Mouse (Mus musculus) kidney, adult 8-10 months (tissue): ENCODE measurements at regions not wholly inside any gene's neighbourhood (a gene's known extent, or its start where the extent isn't known, plus 50 kb on each side); places are given as distances from the start of the nearest gene placed in this dataset.
"Not testable (repeated sequence)": the region's sequence is repeated elsewhere in the genome, so short reads cannot be mapped to it uniquely, and the experiment has no call there.

ENCODE experiments used
- DNase-seq, 2 experiments: peaks; one replicate each; pipeline ENCODE4 v3.0.0; 2022

DNA sequence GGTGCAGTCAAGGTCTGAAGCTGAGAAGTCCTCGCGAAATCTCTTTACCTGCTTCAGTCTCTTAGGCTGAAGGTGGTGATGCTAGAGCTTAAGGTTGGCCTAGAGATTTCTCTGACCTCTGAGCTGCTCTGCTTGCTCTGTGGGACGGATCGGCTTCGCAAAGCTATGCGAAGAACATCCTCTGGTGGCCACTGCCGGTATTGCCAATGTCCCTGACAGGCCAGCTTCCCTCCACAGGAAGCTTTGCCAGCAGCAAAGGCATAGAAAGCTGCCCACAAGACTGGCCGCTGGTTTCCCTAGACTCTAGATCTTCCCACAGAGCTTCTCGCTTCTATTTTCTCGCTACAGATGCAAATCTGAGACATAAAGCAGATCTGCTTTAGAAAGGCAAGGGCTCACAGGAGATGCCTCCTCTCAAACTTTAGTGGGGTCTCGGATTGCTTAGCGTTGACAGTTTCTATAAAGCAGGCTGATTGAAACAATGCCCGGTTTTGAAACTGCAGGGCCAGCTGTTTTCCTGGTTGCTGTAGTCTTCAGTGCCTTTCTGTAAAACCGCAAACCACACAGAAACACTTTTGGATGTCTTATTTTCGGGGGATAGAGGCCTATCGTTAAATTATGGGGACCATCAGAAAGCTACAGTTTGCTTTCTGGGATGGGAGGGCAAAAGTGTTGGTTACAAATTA lies 153.7 kb downstream of the Car8 start:
- peak; percentile 28 to 81 for DNase-seq

DNA sequence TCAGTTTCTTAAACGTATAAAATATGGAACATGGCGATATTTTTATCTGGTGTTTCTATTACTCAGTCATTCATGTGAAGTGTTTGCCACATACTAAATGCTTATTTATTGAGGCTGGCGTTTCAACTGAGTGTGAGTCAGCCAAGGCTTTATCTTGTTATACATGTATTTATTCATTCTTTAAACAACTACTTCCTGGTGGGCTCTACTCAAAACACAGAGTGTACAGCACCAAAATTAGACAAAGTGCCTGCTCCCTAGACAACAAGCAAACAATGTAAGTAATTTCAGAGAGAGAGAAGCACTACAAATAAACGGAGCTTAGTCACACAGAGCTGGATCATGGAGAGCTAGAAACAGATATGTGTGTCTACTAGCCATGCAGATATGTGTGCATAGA lies 159.5 kb downstream of the Car8 start:
- no peak for DNase-seq

DNA sequence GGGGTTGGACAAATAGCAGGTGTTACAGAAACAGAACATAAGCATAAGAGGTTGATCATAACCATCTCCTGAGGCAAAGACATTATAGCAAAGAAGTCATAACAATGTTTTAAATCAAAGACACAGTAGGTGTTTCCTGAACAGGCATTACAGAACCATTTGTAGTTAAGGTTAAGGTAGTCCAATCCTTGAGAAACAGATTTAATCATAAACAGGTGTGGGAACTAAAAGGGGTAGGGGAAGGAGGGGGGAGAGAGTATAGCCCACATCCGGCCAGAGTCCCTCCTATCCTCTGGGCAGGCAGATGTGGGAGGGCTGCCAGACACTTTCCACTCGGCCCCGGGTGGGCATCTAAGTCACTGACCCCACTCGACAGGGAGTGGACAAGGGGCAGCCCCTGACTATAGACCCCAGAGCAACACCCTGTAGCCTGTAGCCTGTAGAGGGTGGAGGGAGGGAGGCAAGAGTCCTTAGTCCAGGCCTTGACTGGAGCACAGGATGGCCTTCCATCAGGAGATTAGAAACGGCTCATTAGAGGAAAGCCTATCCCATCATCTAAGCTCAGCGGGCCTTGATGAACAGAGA lies 165.8 kb downstream of the Car8 start:
- no peak for DNase-seq

DNA sequence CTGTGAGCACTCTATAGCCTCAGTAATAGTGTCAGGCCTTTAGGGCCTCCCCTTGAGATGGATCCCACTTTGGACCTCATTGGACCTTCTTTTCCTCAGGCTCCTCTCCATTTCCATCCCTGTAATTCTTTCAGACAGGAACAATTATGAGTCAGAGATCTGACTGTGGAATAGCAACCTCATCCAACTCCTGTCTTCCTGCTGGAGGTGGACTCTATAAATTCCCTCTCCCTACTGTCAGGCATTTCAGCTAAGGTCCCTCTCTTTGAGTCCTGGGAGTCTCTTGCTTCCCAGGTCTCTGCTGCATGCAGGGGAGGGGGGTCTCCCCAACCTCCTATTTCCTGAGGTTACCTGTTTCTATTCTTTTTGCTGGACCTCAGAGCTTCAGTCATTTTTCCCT lies 168.1 kb downstream of the Car8 start:
- DNase-seq: not testable (repeated sequence)

- peak in 1 of 2 experiments; percentile 4 for DNase-seq
Measured at GRCm38 (mm10) chr4:8068086-8068485, 170.8 kb downstream of the Car8 start.

- no peak for DNase-seq
Measured at GRCm38 (mm10) chr4:8041776-8042175, 197.1 kb downstream of the Car8 start.

- no peak for DNase-seq
Measured at GRCm38 (mm10) chr4:8037863-8038262, 201.0 kb downstream of the Car8 start.

DNA sequence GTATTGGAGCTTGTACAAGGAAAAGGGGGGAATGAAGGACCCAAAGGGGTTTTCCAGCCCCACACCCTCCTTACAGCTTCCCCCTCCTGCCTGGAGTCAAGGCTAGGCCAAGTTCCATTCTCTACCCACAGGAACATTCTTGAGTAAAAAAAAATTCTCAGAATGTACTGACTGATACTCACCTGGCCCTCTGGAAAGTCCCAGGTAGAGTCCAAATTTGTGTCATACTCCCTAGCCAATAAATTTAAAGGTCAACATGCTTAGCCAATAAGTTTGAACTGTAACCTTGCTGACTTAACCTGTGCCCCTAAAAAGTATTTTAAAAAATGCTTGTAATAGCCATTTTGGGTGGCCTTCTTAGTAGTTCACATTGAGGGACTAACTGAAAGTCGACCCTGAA lies 205.4 kb downstream of the Car8 start:
- DNase-seq: not testable (repeated sequence)

DNA sequence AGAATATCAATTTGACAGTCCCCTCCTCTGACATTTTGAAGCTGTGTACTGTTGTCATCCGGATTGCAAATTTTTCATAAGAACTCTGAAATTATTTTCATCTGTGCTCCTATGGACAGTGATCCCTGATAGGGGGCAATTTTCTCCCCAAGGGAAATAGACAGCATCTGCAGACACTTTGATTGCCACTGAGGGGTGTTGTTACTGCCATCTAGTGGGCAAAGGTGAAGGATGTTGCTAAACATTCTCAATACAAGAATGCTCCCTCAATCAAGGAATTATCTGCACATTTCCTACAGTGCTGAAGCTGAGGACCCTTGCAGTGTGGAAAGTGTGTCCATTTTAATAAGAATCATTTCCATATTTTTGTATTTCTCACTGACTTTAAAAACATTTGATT lies 233.7 kb downstream of the Car8 start:
- DNase-seq: peak; percentile 3 to 25

DNA sequence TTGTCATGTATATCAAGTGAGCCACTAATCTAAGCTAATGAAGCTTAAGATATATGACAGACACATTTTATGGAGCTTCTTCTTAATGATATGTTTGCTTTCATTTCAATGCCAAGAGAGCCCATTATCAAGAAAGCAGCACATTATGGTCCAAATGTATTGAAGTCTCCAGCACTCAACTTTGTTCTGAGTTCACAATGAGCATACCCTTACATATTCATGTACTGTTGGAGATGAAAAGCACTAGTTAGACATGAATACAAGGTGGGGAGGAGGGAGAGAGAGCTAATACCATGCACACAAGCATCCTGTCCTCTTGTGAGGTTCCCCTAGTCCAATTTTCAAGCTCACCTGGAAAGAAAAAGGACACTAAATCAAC lies 241.3 kb downstream of the Car8 start:
- no peak for DNase-seq

- DNase-seq: no peak
Measured at GRCm38 (mm10) chr4:7996923-7997574, 241.8 kb downstream of the Car8 start.

- no peak for DNase-seq
Measured at GRCm38 (mm10) chr4:7992944-7993343, 245.9 kb downstream of the Car8 start.

DNA sequence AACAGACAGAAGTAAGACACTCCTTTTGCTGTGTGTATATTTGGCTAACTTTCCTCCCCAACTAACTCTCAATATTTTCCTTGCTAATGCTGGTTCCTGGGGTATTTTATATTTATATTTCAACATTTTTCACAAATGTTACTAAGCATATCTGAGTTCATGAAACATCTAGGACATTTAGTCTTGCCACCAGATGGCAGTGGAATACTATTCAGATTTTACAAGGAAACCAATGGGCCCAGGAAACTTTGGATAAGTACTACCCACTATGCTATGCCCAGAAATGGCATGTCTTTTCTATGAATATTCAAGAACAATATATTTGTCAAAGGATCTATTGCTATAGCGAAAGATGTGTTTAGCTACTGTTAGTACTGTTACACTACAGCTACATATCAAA lies 251.1 kb downstream of the Car8 start:
- no peak for DNase-seq

DNA sequence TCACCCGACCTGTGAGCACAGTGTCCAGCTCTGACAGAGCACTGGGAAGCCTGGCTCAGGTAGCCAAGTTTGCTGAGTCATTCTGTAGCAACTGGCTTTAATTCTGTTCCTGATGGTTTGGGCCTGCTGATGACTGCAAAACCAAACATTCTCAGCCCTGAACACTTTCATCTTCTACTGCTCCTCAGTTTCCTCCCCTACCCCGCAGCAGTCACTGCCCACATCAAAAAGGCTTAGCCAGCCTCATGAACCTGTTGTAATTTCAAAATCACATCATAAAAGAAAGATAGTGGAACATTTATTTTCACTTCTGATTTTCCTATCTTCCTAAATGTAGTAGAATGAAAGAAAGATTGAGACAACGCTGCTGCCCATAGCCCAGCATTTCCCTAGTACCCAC lies 251.5 kb downstream of the Car8 start:
- no peak for DNase-seq

GRCm38 (mm10) chr4:7984814-7985213 lies 254.0 kb downstream of the Car8 start:
- no peak for DNase-seq

DNA sequence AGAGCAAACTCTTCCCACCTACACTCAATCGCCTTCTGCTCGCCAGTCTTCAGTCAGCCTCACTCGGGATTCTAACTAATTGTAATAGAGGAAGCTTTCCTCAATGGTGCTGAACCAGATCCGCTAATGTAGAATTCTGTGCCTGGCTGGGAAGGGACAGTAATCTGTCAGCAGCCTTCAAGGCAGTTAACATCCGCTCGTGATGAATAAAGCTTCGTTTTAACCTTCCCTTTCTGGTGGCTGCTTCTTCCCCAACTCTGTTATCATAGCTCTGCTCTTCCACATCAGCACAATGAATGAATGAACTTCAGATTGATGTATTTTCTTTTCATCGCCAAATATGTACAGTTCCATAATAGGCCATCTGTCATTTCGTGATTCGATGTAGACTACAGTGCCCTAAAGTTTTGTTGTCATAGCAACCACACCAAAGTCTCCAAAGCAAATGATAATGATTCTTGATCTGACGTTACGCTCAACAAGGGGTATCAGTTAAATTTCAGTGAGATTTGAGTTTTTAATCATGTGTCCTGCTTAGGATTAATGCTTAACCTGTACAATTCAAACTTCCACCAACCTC lies 259.0 kb downstream of the Car8 start:
- no peak for DNase-seq

DNA sequence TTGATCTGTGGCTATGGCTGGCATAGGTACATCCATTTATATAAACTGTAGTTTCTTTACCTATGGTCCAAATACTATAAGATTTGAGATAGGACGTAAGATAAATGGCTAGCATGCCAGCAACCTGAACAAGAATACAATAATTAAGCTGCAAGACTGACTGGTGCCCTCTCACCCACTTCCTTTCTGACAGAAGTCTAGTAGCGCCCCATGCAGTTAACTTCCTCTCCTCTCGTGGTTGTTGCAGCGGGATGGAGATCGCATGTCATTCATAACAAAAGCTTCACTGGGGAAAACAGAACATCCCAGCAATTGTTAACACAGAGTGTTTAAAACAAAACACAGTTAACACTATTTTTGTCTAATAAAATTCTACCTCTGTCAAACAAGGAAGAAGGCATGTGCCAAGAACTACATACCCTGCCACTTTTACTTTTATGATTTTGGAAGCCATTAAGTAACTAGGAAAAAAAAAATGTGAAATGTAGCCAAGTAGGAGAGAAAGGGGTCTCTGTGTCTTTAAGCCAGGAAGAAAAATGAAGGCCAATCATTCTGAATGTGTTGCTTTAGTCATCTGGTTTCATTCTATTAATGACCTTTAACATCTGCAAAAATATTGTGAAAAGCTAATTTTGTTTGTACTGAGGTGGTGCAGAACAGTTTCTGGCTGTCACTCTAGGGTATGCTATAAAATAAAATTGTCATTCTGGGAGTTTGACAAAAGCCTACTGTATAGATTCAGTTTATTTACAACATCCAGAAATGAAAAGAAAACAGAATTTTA lies 261.0 kb downstream of the Car8 start:
- DNase-seq: no peak

GRCm38 (mm10) chr4:7970272-7970671 lies 268.6 kb downstream of the Car8 start:
- DNase-seq: no peak

DNA sequence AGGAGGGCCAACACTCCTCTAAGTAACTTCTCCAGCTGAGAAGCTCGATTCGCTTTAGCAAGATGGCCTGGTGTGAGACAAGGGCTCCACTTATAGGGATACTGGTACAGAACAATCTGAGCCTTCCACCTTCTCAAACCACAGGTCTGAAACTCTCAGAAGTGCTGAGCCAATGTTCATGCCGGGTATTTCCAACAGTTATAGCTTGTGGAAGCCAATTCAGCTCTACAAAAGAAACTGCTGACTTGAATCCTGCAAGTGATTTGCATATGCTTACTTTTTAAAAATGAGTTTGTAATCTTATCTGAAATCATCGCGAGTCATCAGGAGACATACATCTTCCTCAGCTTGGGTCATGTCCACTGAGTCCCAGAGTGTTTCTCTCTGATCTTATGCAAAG lies 273.2 kb downstream of the Car8 start:
- no peak for DNase-seq

DNA sequence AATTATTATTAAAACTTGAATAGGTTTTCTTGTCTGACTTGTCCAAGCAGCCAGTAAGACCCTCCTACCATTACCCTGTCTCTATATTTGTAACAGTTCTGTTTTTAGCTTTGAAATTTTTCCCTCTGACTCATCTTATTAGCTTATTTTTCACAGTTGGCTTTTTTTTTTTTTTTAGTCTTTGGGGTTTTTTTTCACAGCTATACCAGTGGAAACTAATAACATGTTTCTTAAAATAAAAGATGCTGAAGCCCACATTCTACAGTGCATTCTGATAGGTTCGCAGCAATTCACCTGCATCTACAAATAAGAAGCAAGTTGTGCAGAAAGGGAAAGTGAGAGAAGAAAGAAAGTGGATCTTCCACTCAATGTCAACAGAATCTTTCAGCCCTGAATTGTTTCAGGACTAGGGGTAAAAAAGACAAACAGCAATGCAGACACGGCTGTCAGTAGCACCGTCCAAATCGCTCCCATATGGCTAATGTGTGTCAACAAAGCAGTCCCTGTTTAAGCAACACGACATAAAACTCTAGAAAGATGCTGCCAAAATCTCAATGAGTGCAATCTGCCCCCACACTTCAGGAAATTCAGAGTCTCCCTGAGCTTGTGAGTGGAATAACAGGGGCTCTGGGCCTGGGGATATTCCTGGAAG lies 277.2 kb downstream of the Car8 start:
- no peak for DNase-seq

DNA sequence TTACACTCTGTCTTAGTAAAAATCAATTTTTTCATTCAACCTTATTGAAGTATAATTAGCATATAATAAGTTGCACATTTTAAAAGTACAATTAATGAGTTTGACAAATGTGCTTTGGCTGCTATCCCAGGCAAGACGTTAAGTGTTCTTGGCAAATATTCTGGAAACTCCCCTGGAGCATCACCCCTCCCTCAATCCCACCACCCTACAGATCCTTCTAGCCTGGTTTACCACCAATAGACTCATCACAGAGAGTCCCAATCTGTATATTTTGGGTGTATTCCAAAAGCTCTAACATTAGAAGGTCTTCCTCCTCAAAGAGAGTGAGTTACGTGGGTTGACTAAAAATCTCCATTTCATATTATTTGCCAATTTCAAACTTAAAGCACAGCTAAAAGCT lies 278.5 kb downstream of the Car8 start:
- no peak for DNase-seq

- DNase-seq: no peak
Measured at GRCm38 (mm10) chr4:7948020-7948419, 290.8 kb downstream of the Car8 start.

DNA sequence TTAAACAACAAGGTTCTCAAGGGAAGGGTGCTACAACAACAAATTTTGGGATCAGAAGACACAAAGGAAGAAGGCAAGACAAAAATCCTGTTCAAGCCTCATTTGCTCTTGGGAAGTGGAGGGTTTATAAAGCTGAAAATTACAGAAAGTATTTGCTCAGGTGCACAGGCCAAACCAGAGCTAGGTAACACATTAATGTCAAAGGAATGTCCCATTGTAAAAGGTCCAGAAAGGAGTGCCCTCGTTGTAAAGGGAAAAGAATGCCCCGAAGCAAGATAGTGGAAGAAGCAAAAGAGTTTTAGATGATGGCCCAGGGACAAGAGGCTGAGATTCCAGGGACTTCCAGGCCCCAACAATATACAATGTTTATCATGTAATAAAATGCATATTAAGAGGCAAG lies 317.3 kb downstream of the Car8 start:
- no peak for DNase-seq
